Mouse (Mus musculus) ES-Bruce4 (cell line): ENCODE results near the gene Olfr1264.

Experiments used
- CTCF ChIP-seq: IDR thresholded peaks from one replicate; pipeline ENCODE4 v1.8.1; 2011; ENCODE audit warnings: low read depth, low read length
- POLR2A ChIP-seq: IDR thresholded peaks from one replicate; pipeline ENCODE4 v1.8.1; 2011; ENCODE audit warnings: low read length; ENCODE audit not compliant: insufficient read depth

- TF ChIP-seq POLR2A: no peak
- no peak for TF ChIP-seq CTCF
Measured at GRCm38 (mm10) chr2:90025477-90025876, at the start of gene Olfr1264.
